Mouse (Mus musculus) stomach, postnatal 0 days (tissue): ENCODE measurements at regions not wholly inside any gene's neighbourhood (a gene's known extent, or its start where the extent isn't known, plus 50 kb on each side); places are given as distances from the start of the nearest gene placed in this dataset.

Source experiments
- CTCF ChIP-seq: IDR thresholded peaks from 2 replicates; pipeline ENCODE4 v1.5.1; 2016; ENCODE audit warnings: antibody characterized with exemption, low read depth, mild to moderate bottlenecking, moderate library complexity
- EP300 ChIP-seq: optimal IDR thresholded peaks from 2 replicates; pipeline ENCODE3; 2016; ENCODE audit warnings: antibody characterized with exemption

- TF ChIP-seq CTCF (no peak), EP300 (no peak)
Observed at GRCm38 (mm10) chr9:118391715-118392114, 86.3 kb upstream of the Eomes start.
